Mouse (Mus musculus) gastrocnemius, postnatal 14 days (tissue): ENCODE data around the gene Mpzl1. TPM values are rescaled to one million over a fixed set of nuclear protein-coding genes. Genes with fewer than 3 reads are reported as not detected.
A peak's percentile ranks its signal among the peaks of the same experiment; 100 is the strongest.

ENCODE experiments used
- DNase-seq: peaks from one replicate; pipeline ENCODE4 v3.0.0; 2021; ENCODE audit warnings: mixed read lengths
- intact Hi-C: fragments of 180-260 bp; cut with DNase I; formaldehyde crosslinking; loops from one replicate; pipeline ENCODE4 v1.15.1; 2025; ENCODE audit warnings: low total_unique reads
- total RNA-seq, 2 experiments: library from RNA; stranded (reverse); gene quantifications; 2 replicates each; pipeline ENCODE4 v1.2.3; 2021

The Mpzl1 gene
- total RNA-seq, 2 experiments from 2014 or later = 23.8 to 25.6 TPM

GRCm38 (mm10) chr1:165592295-165593082, 41.8 kb downstream of the Mpzl1 start:
- intact Hi-C loops = no loop called here
- DNase-seq = peak; percentile 81

GRCm38 (mm10) chr1:165590760-165591159, 43.6 kb downstream of the Mpzl1 start:
- intact Hi-C loops = no loop called here
- DNase-seq = no peak

GRCm38 (mm10) chr1:165589280-165590048, 44.9 kb downstream of the Mpzl1 start:
- DNase-seq = peak; percentile 52

GRCm38 (mm10) chr1:165587845-165588244, 46.5 kb downstream of the Mpzl1 start:
- intact Hi-C loops = loop anchor here (5.0 kb wide), 1 partner anchor 39 kb away; no protein-coding TSS in a partner anchor
- no peak for DNase-seq

More at GRCm38 (mm10) chr1:165589280-165590048, 44.9 kb downstream of the Mpzl1 start:
- intact Hi-C loops = loop anchor here (5.0 kb wide), 1 partner anchor 38 kb away; no protein-coding TSS in a partner anchor

- no peak for DNase-seq
- intact Hi-C loops = loop anchor here (5.0 kb wide), 1 partner anchor 41 kb away; no protein-coding TSS in a partner anchor
Observed at GRCm38 (mm10) chr1:165586366-165586765, 48.0 kb downstream of the Mpzl1 start.

GRCm38 (mm10) chr1:165585389-165586104, 48.8 kb downstream of the Mpzl1 start:
- no peak for DNase-seq
- intact Hi-C loops = loop anchor here (5.0 kb wide), 1 partner anchor 42 kb away; no protein-coding TSS in a partner anchor

GRCm38 (mm10) chr1:165583529-165584184, 50.7 kb downstream of the Mpzl1 start:
- intact Hi-C loops = loop anchor here (2.0 to 5.0 kb wide), 2 partner anchors 75 to 164 kb away; no protein-coding TSS in a partner anchor
- DNase-seq = peak; percentile 88

- intact Hi-C loops = loop anchor here (5.0 kb wide), 1 partner anchor 166 kb away; no protein-coding TSS in a partner anchor
- DNase-seq = no peak
Observed at GRCm38 (mm10) chr1:165581255-165581654, 53.1 kb downstream of the Mpzl1 start.

- DNase-seq = no peak
- intact Hi-C loops = no loop called here
Observed at GRCm38 (mm10) chr1:165579332-165579731, 55.0 kb downstream of the Mpzl1 start.

- DNase-seq = no peak
- intact Hi-C loops = no loop called here
Observed at GRCm38 (mm10) chr1:165576459-165577112, 57.8 kb downstream of the Mpzl1 start.

GRCm38 (mm10) chr1:165576005-165576404, 58.3 kb downstream of the Mpzl1 start:
- intact Hi-C loops = no loop called here
- DNase-seq = no peak

GRCm38 (mm10) chr1:165567466-165567865, 66.9 kb downstream of the Mpzl1 start:
- intact Hi-C loops = no loop called here

GRCm38 (mm10) chr1:165565283-165565682, 69.1 kb downstream of the Mpzl1 start:
- intact Hi-C loops = no loop called here
- DNase-seq = no peak

More at GRCm38 (mm10) chr1:165567466-165567865, 66.9 kb downstream of the Mpzl1 start:
- DNase-seq = no peak

- DNase-seq = no peak
- intact Hi-C loops = no loop called here
Observed at GRCm38 (mm10) chr1:165559073-165559472, 75.3 kb downstream of the Mpzl1 start.

GRCm38 (mm10) chr1:165556711-165557110, 77.6 kb downstream of the Mpzl1 start:
- DNase-seq = no peak
- intact Hi-C loops = no loop called here
